Mouse (Mus musculus): ENCODE data around the gene Nxpe4. TPM values are rescaled to one million over a fixed set of nuclear protein-coding genes. Genes with fewer than 3 reads are reported as not detected.
"Not testable (repeated sequence)": the region's sequence is repeated elsewhere in the genome, so short reads cannot be mapped to it uniquely, and the experiment has no call there.

Nxpe4 gene
- 7.1 and 7.4 TPM in 2 replicates for polyA plus RNA-seq (2012; rRNA removed)

- DNase-seq (ENCODE audit: low spot score), result no peak
These were observed at the start of gene Nxpe4 for GRCm38 (mm10) chr9:48161505-48162192. Gene Nxpe4, plus strand, starts transcription at chr9:48162023.

- no peak for DNase-seq (ENCODE audit: low spot score)
These were observed 35.0 kb upstream of the Nxpe4 start for GRCm38 (mm10) chr9:48126815-48127214.

DNA sequence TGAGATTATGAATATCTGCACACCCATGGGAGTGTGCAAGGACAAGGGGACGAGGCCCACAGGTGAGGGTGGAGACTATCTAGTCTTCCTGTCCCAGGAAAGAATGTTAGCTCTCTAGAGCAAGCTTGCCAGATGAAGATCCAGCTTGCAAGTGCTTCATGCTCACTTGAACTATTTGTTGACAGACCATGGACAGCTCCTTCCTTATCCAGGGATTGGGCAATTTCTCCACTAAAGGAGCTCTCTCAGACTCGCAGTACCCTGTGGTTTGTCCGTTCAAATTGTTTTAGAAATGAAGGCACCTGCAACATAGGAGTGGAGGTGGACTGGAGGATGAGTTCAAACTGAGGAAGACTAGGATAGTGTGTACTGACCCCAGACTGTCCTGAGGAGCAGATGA lies 24.3 kb upstream of the Nxpe4 start:
- no peak for DNase-seq (ENCODE audit: low spot score)

- no peak for DNase-seq (ENCODE audit: low spot score)
These were observed 21.1 kb upstream of the Nxpe4 start for GRCm38 (mm10) chr9:48140485-48141411.

- DNase-seq (ENCODE audit: low spot score), result no peak
These were observed 19.2 kb upstream of the Nxpe4 start for GRCm38 (mm10) chr9:48142646-48143045.

DNA sequence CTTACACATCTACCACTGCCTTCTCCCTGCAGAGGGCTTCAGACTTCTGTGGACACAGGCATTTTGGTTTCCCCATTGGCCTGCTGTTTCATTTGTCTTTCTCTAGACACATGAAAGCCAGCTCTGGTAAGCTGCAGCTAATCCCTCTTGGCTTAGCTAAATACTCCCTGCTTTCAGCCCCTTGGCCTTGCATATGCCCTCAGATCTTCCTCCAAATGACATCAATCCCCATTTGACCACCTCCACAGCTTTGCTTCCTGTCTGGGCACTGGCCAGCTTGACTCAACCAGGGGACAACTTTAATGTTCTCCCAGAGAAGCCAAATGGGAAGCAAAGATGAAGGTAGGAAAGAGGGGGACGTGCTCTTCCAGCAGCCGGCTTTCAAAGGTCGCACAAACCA lies 15.1 kb upstream of the Nxpe4 start:
- no peak for DNase-seq (ENCODE audit: low spot score)

GRCm38 (mm10) chr9:48166531-48166930 lies 4.7 kb downstream of the Nxpe4 start:
- DNase-seq (ENCODE audit: low spot score), result not testable (repeated sequence)

GRCm38 (mm10) chr9:48176764-48177163 lies 14.9 kb downstream of the Nxpe4 start:
- DNase-seq (ENCODE audit: low spot score), result no peak

GRCm38 (mm10) chr9:48181300-48181699 lies 19.5 kb downstream of the Nxpe4 start:
- no peak for DNase-seq (ENCODE audit: low spot score)

DNA sequence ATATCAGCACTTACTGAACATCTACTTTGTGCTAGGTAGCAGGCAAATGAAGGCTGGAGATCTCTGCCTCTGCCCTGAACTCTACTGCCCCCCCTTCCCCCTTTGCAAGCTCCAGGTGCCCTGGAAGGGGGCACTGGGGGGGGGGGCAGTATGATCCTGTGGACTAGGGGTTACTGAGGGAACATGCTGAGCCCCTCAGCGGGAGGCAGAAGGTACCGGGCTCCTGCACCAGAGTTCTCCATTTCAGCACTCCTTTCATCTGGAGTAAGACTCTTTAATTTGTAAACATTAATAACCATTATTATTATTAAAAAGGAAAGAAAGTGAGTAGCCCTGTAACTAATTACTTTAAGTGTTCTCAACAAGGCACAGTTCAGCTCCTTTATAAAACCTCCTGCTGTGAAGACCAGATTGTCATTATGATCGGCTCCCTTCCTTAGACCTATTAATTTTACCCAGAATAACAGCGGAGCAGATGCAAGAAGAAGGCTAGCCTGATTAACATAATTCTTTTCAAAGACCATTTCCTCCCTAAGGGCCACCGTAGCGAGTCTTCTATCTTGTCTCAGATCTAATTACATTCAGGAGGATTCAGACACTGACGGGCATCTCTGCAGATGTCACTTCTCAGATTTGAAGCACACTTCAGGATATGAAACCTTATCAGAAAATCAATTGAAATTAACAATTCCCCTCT lies 21.0 kb downstream of the Nxpe4 start:
- no peak for DNase-seq (ENCODE audit: low spot score)

GRCm38 (mm10) chr9:48184319-48184718 lies 22.5 kb downstream of the Nxpe4 start:
- DNase-seq (ENCODE audit: low spot score), result no peak

GRCm38 (mm10) chr9:48188854-48189253 lies 27.0 kb downstream of the Nxpe4 start:
- no peak for DNase-seq (ENCODE audit: low spot score)

- DNase-seq (ENCODE audit: low spot score), result no peak
These were observed 35.6 kb downstream of the Nxpe4 start for GRCm38 (mm10) chr9:48197458-48197884.

DNA sequence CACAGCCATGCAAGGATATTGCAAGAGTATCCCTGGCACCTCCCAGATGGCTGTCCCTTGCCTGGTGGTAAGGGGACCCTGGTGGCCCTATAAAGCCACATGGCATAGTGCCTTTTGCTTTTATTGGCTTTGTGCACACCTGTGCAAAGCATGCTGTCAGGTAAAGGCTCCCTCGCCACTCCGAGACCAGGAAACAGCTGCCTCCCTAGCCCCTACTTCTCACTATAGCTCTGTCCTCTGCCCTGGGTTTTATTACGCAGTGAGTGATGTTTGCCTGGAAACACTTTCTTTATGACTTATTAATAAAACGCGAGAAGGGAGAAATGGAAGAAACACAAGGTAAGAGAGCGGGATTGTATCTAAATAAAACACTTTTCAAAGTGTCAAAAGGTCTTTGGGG lies 49.1 kb downstream of the Nxpe4 start:
- DNase-seq (ENCODE audit: low spot score), result no peak

- no peak for DNase-seq (ENCODE audit: low spot score)
These were observed 50.1 kb downstream of the Nxpe4 start for GRCm38 (mm10) chr9:48211912-48212311.

DNA sequence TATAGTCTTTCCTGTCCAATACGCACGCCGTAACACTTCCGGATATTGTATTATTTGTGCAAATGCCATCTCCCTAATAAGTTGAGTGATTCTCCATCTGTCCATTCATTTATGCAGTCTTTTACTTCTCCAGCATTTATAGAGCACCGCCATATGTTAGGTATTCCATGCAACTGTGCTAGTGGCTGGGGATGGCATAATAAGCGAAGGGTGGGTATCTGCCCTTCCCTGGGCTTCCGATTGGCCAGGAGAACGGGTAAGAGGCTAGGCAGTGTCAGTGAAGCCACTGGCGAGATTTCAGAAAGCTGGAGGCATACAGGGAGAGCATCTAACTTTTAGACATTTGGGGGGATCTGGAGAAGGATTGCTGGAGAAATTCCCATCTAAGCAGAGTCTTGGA lies 52.9 kb downstream of the Nxpe4 start:
- DNase-seq (ENCODE audit: low spot score), result no peak

- DNase-seq (ENCODE audit: low spot score), result no peak
These were observed 54.5 kb downstream of the Nxpe4 start for GRCm38 (mm10) chr9:48216091-48217001.

DNA sequence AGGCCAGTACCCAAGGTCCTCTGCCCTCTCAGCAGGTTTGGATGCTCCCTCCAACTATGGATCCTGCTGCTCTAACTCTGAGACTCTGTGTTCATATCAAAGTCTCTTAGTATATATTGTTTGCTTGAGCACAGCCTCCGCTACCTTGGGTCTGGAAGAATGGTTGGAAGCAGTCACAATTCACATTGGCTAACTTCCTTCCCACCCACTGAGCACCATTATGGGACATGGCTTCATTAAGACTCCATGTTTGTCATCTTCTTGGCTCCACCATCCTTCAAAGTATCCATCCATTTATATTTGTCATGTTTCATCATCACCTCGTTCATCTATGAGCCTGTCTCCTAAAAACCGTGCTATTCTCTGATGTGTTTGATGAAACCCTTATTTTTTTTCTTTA lies 68.9 kb downstream of the Nxpe4 start:
- no peak for DNase-seq (ENCODE audit: low spot score)

- no peak for DNase-seq (ENCODE audit: low spot score)
These were observed 74.6 kb downstream of the Nxpe4 start for GRCm38 (mm10) chr9:48236455-48236854.

DNA sequence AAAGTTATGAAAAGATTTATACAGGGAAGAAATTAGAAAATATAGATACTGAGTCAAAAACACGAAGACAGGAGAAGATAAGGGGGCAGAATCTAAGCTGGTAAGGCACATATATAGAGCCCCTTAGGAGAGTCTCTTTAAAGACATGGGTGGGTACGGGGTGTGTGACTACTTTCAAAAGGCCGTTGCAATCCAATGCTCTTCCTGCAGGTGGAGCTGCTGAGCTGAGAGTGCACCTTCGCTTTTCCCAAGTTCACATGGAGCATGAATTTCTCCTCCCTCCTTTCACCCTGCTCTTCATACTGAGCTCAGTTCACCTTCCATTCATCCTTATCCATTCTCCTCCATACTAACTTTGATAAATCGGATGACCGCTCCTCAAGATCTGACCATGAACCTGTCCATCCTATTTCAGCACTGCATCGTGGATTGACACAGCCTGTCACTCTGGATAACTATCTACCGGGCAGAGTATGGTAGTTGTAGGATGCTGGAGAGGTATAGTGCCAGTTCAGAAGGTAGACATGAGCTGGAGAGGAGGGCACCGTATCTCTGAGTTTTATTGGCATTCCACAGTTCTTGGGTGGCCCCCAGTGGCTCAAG lies 76.4 kb downstream of the Nxpe4 start:
- no peak for DNase-seq (ENCODE audit: low spot score)

DNA sequence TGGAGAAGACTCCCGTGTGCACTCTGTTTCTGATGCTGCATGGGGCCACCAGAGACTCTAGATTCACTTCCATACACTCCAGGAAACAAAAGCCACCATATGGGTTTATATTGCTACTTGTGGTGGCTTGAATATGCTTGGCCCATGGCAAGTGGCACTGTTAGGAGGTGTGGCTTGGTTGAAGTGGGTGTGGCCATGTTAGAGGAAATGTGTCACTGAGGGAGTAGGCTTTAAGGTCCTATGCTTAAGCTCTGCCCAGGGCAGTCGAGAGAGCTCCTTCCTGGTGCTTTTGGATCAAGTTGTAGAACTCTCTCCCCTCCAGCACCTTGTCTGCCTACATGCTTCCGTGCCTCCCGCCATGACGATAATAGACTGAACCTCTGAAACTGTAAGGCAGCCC lies 77.6 kb downstream of the Nxpe4 start:
- DNase-seq (ENCODE audit: low spot score), result no peak

Measured in urinary bladder, adult 2 months (tissue).